Mouse (Mus musculus) mouse trophoblast stem cell (cell line): ENCODE data around the gene Ddx54.

Experiments
- in situ Hi-C, 2 experiments: fragments of 300-500 bp; cut with MseI, MboI; formaldehyde crosslinking; loops; 2 replicates in 1 of 2; 3 replicates in 1 of 2; pipeline ENCODE4 v1.15.1; 2025

Ddx54 gene

GRCm38 (mm10) chr5:120609246-120609775 is 3.2 kb upstream of the Ddx54 start:
- in situ Hi-C loops: loop anchor here in 1 of 2 experiments (5.0 kb wide), 1 partner anchor 97 kb away; the partner anchor contains the start of gene Slc8b1

- in situ Hi-C loops: no loop called here
Observed at GRCm38 (mm10) chr5:120610906-120611305, 1.6 kb upstream of the Ddx54 start.

GRCm38 (mm10) chr5:120611416-120611815 is 1.1 kb upstream of the Ddx54 start:
- in situ Hi-C loops: no loop called here

- in situ Hi-C loops: no loop called here
Observed at GRCm38 (mm10) chr5:120612822-120613604, 474 bp downstream of the Ddx54 start.

GRCm38 (mm10) chr5:120615903-120616302 is 3.4 kb downstream of the Ddx54 start:
- in situ Hi-C loops: loop anchor here in 1 of 2 experiments (5.0 kb wide), 1 partner anchor 56 kb away; no protein-coding TSS in a partner anchor

GRCm38 (mm10) chr5:120618778-120619177 is 6.2 kb downstream of the Ddx54 start:
- in situ Hi-C loops: loop anchor here in 1 of 2 experiments (5.0 kb wide), 1 partner anchor 54 kb away; no protein-coding TSS in a partner anchor

GRCm38 (mm10) chr5:120619201-120619600 is 6.7 kb downstream of the Ddx54 start:
- in situ Hi-C loops: loop anchor here in 1 of 2 experiments (5.0 kb wide), 1 partner anchor 53 kb away; no protein-coding TSS in a partner anchor

GRCm38 (mm10) chr5:120620375-120621077 is 8.0 kb downstream of the Ddx54 start:
- in situ Hi-C loops: no loop called here

- in situ Hi-C loops: no loop called here
Observed at GRCm38 (mm10) chr5:120621078-120621765, 8.7 kb downstream of the Ddx54 start.

GRCm38 (mm10) chr5:120621846-120622197 is 9.3 kb downstream of the Ddx54 start:
- in situ Hi-C loops: no loop called here

GRCm38 (mm10) chr5:120622198-120622851 is 9.8 kb downstream of the Ddx54 start:
- in situ Hi-C loops: no loop called here

GRCm38 (mm10) chr5:120624427-120624826 is 11.9 kb downstream of the Ddx54 start:
- in situ Hi-C loops: no loop called here

GRCm38 (mm10) chr5:120626399-120626798 is 13.9 kb downstream of the Ddx54 start:
- in situ Hi-C loops: no loop called here

- in situ Hi-C loops: no loop called here
Observed at GRCm38 (mm10) chr5:120627515-120628300, 15.2 kb downstream of the Ddx54 start.

- in situ Hi-C loops: no loop called here
Observed at GRCm38 (mm10) chr5:120628624-120629023, 16.1 kb downstream of the Ddx54 start.

GRCm38 (mm10) chr5:120631128-120631527 is 18.6 kb downstream of the Ddx54 start:
- in situ Hi-C loops: no loop called here

- in situ Hi-C loops: no loop called here
Observed at GRCm38 (mm10) chr5:120631892-120632291, 19.4 kb downstream of the Ddx54 start.

- in situ Hi-C loops: no loop called here
Observed at GRCm38 (mm10) chr5:120634131-120634530, 21.6 kb downstream of the Ddx54 start, which contains the start of gene Cfap73. Cfap73 (minus strand) TSS chr5:120634235.

- in situ Hi-C loops: no loop called here
Observed at GRCm38 (mm10) chr5:120634860-120635259, 22.3 kb downstream of the Ddx54 start.

- in situ Hi-C loops: no loop called here
Observed at GRCm38 (mm10) chr5:120635633-120636032, 23.1 kb downstream of the Ddx54 start.
